Mouse (Mus musculus): ENCODE data around the gene Prex1. TPM values are rescaled to one million over a fixed set of nuclear protein-coding genes. Genes with fewer than 3 reads are reported as not detected.

Prex1 gene
- total RNA-seq, 2 experiments from 2014 or later: 18.2 to 19.4 TPM

DNA sequence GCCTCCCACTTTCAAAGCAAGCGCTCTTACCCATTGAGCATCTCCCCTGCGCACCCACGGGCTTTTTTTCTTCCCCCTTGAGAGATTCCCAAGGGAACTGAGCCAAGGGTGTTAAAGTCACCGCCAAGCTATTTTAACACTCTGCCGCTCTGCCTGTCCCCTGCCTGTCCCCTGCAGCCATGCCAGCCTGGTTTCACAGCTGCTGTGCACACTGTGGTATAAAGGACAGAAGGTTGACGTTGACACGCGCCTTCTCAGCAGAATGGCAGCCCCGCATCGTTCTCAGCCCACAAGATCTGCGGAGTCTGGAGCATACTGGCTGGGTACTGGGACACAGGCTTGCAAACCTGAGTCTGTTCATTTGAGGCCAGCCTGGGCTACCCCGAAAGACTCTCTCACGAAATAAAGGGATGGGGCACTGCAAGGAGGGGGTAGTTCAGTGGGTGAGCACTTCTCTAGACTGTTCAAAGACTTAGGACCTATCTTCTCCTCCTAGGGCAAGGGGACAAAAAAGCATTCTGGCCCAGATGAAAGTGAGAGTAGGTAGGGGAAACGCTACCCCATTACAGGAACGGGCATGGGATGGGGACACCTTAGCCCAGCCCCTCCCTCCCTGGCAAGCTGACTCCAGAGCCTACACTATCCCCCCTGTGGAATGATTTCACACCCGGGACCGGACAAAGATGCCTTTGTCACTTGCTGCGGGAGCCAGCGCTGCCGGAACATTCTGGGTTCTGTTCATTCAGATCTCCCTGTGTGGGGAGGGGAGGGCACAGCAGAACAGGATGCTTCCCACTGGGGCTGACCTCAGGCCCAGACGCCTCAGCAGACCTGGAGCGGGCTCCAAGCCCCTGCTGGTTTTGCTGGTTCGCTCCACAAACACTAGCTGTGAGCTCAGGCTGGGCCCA lies 21.8 kb downstream of the Prex1 start:
- no peak for DNase-seq (ENCODE audit: low spot score in 2 of 2)

DNA sequence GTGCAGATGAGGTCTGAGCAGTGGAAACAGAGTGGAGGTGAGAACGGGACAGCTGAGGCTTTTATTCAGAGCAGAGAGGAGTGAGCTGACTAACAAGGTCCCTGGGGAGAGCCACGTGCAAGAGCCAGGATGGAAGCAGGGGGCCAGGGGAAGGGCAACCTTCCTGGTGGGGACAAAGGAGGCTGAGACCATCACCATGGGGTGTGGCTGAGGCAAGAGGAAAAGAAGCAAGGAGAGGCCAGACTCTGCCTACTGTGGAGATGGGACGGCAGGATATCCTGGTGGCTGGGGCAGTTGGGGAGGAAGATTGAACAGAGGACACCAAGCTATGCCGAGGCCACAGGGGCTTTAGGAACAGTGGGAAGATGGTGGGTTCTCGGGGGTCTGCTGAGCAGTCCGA lies 26.7 kb downstream of the Prex1 start:
- DNase-seq (ENCODE audit: low spot score in 2 of 2): no peak

DNA sequence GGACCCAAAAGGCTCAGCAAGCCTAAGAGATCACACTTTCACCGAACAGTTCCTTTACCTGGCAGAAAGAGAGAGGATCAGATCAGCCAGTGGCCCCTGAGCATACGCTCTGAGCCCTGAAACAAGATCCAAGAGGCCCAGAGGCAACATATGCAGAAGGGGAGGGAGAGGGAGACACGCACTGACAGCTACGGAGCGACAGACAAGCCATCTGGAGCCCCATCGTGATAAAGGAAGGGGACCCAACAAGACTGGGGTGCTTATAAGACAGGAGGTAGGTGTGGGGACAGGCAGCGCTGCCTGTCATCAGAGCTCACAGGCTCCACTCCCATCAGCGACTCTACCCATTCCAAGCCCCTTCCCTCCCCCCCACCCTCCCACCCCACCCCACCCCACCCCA lies 27.8 kb downstream of the Prex1 start:
- DNase-seq (ENCODE audit: low spot score in 2 of 2): no peak

DNA sequence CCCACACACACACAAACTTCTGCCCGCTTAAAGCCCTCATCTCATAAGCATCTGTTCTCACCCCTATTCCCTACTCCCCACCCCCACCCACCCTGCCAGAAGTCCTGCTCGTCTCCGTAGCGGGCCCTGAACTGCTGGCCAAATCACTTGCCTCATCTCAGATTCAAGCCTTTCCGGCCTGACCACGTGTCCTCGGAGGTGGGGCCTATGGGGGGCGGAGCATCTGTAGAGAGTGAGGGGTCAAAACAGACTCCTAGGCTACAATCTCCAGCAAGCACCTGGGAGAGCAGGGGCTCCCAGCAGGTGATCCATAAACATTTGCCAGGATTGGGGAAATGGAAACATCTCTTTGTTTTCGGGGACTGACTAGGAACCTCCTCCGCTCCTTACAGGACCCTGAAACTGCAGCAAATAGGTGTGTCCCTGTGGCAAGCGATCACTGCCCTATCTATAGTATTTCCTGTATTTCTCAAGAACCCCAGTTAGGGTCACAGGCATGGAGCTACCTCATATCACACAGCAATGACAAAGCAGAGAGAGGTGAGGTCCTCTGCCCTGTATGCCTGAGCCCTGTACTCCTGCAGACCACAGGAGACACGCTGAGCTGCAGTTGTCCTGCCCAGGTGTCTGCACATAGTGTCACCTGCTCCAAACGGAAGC lies 29.6 kb downstream of the Prex1 start:
- DNase-seq (ENCODE audit: low spot score in 2 of 2): no peak

- DNase-seq (ENCODE audit: low spot score in 2 of 2): no peak
Measured at GRCm38 (mm10) chr2:166682866-166683265, 30.8 kb downstream of the Prex1 start.

GRCm38 (mm10) chr2:166678959-166679759 lies 34.5 kb downstream of the Prex1 start:
- DNase-seq (ENCODE audit: low spot score in 2 of 2): no peak

DNA sequence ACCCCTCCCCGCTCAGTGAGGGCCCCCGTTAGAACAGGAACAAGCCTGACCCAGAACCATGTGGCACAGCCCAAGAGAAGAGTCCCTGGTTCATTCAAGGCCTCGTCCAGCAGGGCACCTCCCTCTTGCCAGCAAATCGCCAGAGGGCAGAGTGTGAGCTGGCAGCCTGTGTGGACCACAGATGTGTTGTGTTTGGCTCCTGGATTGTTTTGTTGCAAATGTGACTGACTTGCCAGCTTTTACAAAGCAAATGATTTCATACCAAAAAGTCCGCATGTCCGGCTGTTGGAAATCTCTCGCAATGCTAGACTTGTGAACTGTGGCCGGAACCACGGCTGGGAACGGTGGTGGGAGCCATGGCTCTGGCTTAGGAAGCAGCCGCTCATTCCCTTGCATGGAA lies 36.7 kb downstream of the Prex1 start:
- DNase-seq (ENCODE audit: low spot score in 2 of 2): no peak

DNA sequence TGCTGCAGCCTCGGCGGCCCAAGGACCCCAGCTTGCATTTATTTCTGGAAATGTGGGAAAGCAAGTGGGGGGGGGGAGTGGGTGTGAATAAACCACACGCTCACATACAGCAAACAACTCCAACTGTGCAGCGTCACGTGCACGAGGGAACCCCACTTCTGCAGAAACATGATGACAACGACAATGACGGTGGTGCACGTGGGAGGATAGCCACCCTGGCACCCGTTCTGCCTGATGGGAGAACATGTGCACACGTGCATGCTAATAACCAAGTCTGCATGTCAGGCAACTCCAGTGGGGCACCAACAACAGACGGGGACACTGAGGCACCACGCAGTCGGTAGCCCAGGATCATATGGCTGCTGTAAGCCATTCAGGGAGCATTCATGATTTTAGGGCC lies 37.1 kb downstream of the Prex1 start:
- DNase-seq (ENCODE audit: low spot score in 2 of 2): no peak

GRCm38 (mm10) chr2:166675588-166676444 lies 37.8 kb downstream of the Prex1 start:
- no peak for DNase-seq (ENCODE audit: low spot score in 2 of 2)

GRCm38 (mm10) chr2:166674693-166675092 lies 38.9 kb downstream of the Prex1 start:
- no peak for DNase-seq (ENCODE audit: low spot score in 2 of 2)

DNA sequence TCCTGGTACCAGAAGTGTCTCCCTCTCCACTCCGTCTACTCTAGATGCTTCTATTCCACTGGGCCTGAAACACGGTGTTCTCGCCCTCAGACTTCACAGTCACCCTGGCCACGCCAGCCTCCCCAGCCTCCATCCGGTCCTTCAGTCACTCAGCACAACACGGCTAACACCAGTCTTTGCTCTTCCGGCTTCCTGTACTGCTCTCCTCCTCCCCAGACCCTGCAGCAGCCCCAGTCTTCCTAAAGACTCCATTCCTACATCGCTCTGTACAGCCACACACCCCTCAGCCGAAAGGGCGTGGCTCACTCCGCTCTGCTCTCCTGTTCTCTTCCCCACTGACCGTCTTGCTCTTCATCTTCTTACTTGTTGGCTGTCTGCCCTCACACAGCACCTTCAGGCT lies 39.7 kb downstream of the Prex1 start:
- no peak for DNase-seq (ENCODE audit: low spot score in 2 of 2)

GRCm38 (mm10) chr2:166672171-166672965 lies 41.3 kb downstream of the Prex1 start:
- DNase-seq (ENCODE audit: low spot score in 2 of 2): no peak

- no peak for DNase-seq (ENCODE audit: low spot score in 2 of 2)
Measured at GRCm38 (mm10) chr2:166671614-166672013, 42.0 kb downstream of the Prex1 start.

- no peak for DNase-seq (ENCODE audit: low spot score in 2 of 2)
Measured at GRCm38 (mm10) chr2:166671019-166671418, 42.6 kb downstream of the Prex1 start.

GRCm38 (mm10) chr2:166669922-166670321 lies 43.7 kb downstream of the Prex1 start:
- DNase-seq (ENCODE audit: low spot score in 2 of 2): no peak

DNA sequence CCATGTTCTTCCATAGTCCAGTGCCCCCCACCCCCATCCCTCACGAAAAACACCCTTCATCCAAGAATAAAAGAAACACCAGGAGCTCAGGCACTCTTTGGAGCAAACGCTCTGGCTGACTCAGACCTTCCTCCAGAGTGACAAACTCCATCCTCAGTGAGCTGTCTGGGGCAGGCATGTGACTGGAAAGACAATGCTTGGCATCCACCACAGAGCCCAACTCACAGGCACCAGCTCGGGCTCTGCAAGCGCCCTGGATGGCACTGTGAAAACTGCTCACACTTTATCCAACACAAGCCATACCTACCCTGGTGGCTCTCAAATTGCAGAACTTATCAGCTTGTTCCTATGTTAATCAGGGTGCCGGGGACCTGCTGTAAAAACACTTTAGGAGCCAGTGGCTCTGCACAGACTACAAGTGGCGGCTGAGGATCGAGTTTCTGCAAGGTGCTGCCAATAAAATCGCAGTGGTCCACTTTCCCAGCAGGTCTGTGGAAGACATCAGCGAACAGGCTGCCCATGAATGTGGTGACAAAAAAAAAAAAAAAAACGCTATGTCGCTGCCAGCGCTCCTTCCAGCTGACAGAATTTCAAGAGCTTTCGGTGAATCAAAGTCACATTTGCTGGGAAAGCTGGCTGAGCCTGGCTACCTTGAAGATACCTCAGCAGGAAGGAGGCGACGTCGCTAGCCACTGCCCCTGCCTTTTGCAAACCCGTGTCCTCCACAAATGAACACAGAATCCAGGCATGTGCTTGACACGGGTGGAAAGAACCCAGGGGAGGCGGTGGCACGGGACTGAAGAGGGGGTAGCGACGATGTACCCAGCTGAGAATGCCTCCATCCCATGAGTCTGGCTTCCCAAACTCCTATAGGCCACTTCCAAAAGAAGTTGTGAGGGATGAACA lies 45.6 kb downstream of the Prex1 start:
- DNase-seq (ENCODE audit: low spot score in 2 of 2): no peak

DNA sequence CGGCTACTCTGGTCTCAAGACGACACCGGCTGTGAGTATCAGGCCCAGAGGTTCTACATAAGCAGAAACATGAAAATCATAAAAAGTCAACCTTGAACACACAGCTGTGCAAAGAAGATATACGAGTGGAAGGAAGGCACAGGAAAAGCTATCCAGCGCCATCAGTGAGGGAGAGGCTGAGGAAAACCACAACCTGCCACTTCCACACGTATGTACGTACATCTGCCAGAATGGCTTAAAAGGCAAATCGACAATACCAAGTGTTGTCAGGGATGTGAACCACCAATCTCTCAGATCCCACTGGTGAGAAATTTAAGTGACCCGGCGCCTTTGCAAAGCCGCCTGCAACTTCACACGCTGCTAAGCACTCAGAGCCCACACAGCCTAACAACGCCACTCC lies 47.5 kb downstream of the Prex1 start:
- no peak for DNase-seq (ENCODE audit: low spot score in 2 of 2)

- no peak for DNase-seq (ENCODE audit: low spot score in 2 of 2)
Measured at GRCm38 (mm10) chr2:166665244-166665922, 48.2 kb downstream of the Prex1 start.

Data from gastrocnemius, postnatal 4 days (tissue).